Mouse (Mus musculus) heart, embryonic 12.5 days (tissue): ENCODE measurements around the gene Ccn1. TPM values are rescaled to one million over a fixed set of nuclear protein-coding genes. Genes with fewer than 3 reads are reported as not detected.

Experiments used
- ATAC-seq: fragments of 200-750 bp; cut with Nextera tagmentation; 2 replicates; pipeline ENCODE4 v1.8.0; 2017; ENCODE audit warnings: moderate TSS enrichment, moderate library complexity; ENCODE audit not compliant: insufficient number of reproducible peaks, low FRiP score
- H3K27ac ChIP-seq: fragments of 300-500 bp; sonication (generic); 2 replicates; pipeline ENCODE4 v1.5.1; 2016; ENCODE audit warnings: mild to moderate bottlenecking, moderate library complexity; ENCODE audit not compliant: poor library complexity, severe bottlenecking
- H3K27me3 ChIP-seq: fragments of 300-500 bp; sonication (generic); replicated peaks from 2 replicates; pipeline ENCODE4 v1.6.1; 2016; ENCODE audit warnings: mild to moderate bottlenecking, moderate library complexity
- H3K36me3 ChIP-seq: fragments of 300-500 bp; sonication (generic); 2 replicates; pipeline ENCODE4 v1.6.1; 2016; ENCODE audit warnings: mild to moderate bottlenecking, moderate library complexity
- H3K4me1 ChIP-seq: fragments of 300-500 bp; sonication (generic); replicated peaks from 2 replicates; pipeline ENCODE4 v1.6.1; 2016; ENCODE audit warnings: mild to moderate bottlenecking
- H3K4me2 ChIP-seq: fragments of 300-500 bp; sonication (generic); 2 replicates; pipeline ENCODE4 v1.6.1; 2016; ENCODE audit warnings: mild to moderate bottlenecking, moderate library complexity
- H3K4me3 ChIP-seq: fragments of 300-500 bp; sonication (generic); 2 replicates; pipeline ENCODE4 v1.5.1; 2016; ENCODE audit warnings: mild to moderate bottlenecking
- H3K9ac ChIP-seq: fragments of 300-500 bp; sonication (generic); 2 replicates; pipeline ENCODE4 v1.6.1; 2016; ENCODE audit warnings: mild to moderate bottlenecking, moderate library complexity
- H3K9me3 ChIP-seq: fragments of 300-500 bp; sonication (generic); replicated peaks from 2 replicates; pipeline ENCODE4 v1.6.1; 2016; ENCODE audit warnings: mild to moderate bottlenecking, moderate library complexity
- WGBS: fragments of 180-500 bp; shearing (Covaris S2); methylation state at CpG from one replicate; pipeline ENCODE4 v1.1.7; 2016; 5-methylcytosine and 5-hydroxymethylcytosine counted together
- polyA plus RNA-seq: library from polyadenylated mRNA; unstranded; fragments of >200 nt; fragmentation: Nextera tagmentation; extraction: Ambion mirVana; gene quantifications from 2 replicates; pipeline ENCODE4 v1.2.1, GENCODE M21; 2016

The Ccn1 gene
- polyA plus RNA-seq, 1 experiment from 2014 or later: 93.5 TPM

GRCm38 (mm10) chr3:145599059-145599458, 50.7 kb downstream of the Ccn1 start:
- Histone ChIP-seq H3K4me2 (no peak overlapping the region), H3K9ac (no peak overlapping the region), H3K9me3 (no peaks in the 10 kb centered on the region), H3K36me3 (peaks cover 69% of the 10 kb centered on the region), H3K4me3 (no peak overlapping the region), H3K4me1 (peaks cover 12% of the 10 kb centered on the region), H3K27me3 (no peaks in the 10 kb centered on the region), H3K27ac (no peak overlapping the region)
- 91% methylated on average over 7 of the region's 7 CpGs for WGBS
- no peak for ATAC-seq

Other genes with a start within 250 kb of the Ccn1 start
- 26.8 and 30.5 TPM in 2 replicates for gene Znhit6, start 73.8 kb downstream of the Ccn1 start, polyA plus RNA-seq
- gene Ddah1, start 108.7 kb upstream of the Ccn1 start, polyA plus RNA-seq: 35.2 and 36.7 TPM in 2 replicates